Comparison of ENCODE assay signal across 10 mouse cellular contexts in genomic region chr7:121258826-121259496, GRCm38 (mm10).
A peak's percentile ranks its signal among the peaks of the same experiment; 100 is the strongest.
DNase-seq lines count a peak whose midpoint lies in the region; ATAC-seq and TF ChIP-seq lines count a peak whose summit lies in the region.
"Had no signal": no experiment of that assay in that cellular context is flagged by ENCODE, and none has a peak within 500 bp of the region (broad histone marks: within the 10 kb centered on the region; RNA-seq: fewer than 3 reads in every experiment).

No protein-coding gene starts in this region.

- intact Hi-C loops in gastrocnemius, postnatal 36 days (cut with DNase I), result loop anchor here (2.0 kb wide), 1 partner anchor 382 kb away; no protein-coding TSS in a partner anchor

- no peak for ATAC-seq in kidney, embryonic 15.5 days (replicated peaks; ENCODE audit: low FRiP score)
- ATAC-seq in liver, embryonic 14.5 days (ENCODE audit: insufficient read depth), result no peak
- ATAC-seq in neural tube, embryonic 15.5 days (ENCODE audit: low FRiP score), result peak; percentile 51; the same call in 1 of the 2 replicates

- no peaks in the 10 kb centered on the region for H3K4me1 ChIP-seq in kidney, embryonic 15.5 days
- H3K4me1 ChIP-seq in ES-E14 (ENCODE audit: control insufficient read depth in 2 of 2, insufficient read depth in 2 of 2, low read length in 2 of 2, poor library complexity in 1 of 2), result no peaks in the 10 kb centered on the region
- H3K4me1 ChIP-seq in liver, embryonic 14.5 days (replicated peaks; ENCODE audit: control insufficient read depth in 2 of 2, insufficient read depth in 2 of 2, low read length in 1 of 2), result no peaks in the 10 kb centered on the region
- peaks cover 7% of the 10 kb centered on the region; the same call in 1 of the 2 replicates for H3K4me1 ChIP-seq in neural tube, embryonic 15.5 days
- H3K4me1 ChIP-seq: megakaryocyte, embryonic 14.5 days had no signal

- WGBS in kidney, embryonic 15.5 days, result 52% methylated on average over 12 of the region's 12 CpGs
- WGBS in liver, embryonic 14.5 days (ENCODE audit: insufficient replicate concordance), result 39% methylated on average over 12 of the region's 12 CpGs
- WGBS in neural tube, embryonic 15.5 days, result 44% methylated on average over 12 of the region's 12 CpGs

- peak; percentile 9 for DNase-seq in kidney, adult 18-20 months
- DNase-seq in ES-E14 (ENCODE audit: low read depth, low spot score), result peak; percentile 64
- DNase-seq in adrenal gland, postnatal 25 days, result peak; percentile 13
- peak; percentile 63 for DNase-seq in forelimb bud, embryonic 11.5 days (ENCODE audit: low read depth, low spot score)
- peak; percentile 1 to 12 (median 2) for DNase-seq in liver, embryonic 14.5 days (ENCODE audit: low read depth in 3 of 3, low spot score in 3 of 3)
- no peak for DNase-seq in gastrocnemius, postnatal 36 days

- H3K27ac ChIP-seq in kidney, embryonic 15.5 days, result no peak overlapping the region
- H3K27ac ChIP-seq in ES-E14 (ENCODE audit: insufficient read depth, low read depth, low read length, poor library complexity, severe bottlenecking), result no peak overlapping the region
- no peak overlapping the region for H3K27ac ChIP-seq in liver, embryonic 14.5 days
- H3K27ac ChIP-seq in neural tube, embryonic 15.5 days (replicated peaks), result peak overlapping the region; percentile 54

- H3K4me2 ChIP-seq in kidney, embryonic 15.5 days, result no peak overlapping the region
- no peak overlapping the region for H3K4me2 ChIP-seq in liver, embryonic 14.5 days (ENCODE audit: low read depth)
- no peak overlapping the region for H3K4me2 ChIP-seq in neural tube, embryonic 15.5 days

- H3K36me3 ChIP-seq in kidney, embryonic 15.5 days, result no peaks in the 10 kb centered on the region
- no peaks in the 10 kb centered on the region for H3K36me3 ChIP-seq in ES-E14 (ENCODE audit: control insufficient read depth, insufficient read depth, low read length, poor library complexity, severe bottlenecking)
- no peaks in the 10 kb centered on the region for H3K36me3 ChIP-seq in liver, embryonic 14.5 days (replicated peaks; ENCODE audit: control insufficient read depth, insufficient read depth, low read depth)
- H3K36me3 ChIP-seq in neural tube, embryonic 15.5 days, result no peaks in the 10 kb centered on the region

- no peak overlapping the region for H3K9ac ChIP-seq in kidney, embryonic 15.5 days
- H3K9ac ChIP-seq in ES-E14 (ENCODE audit: insufficient read depth, low read depth, low read length, poor library complexity, severe bottlenecking), result no peak overlapping the region
- no peak overlapping the region for H3K9ac ChIP-seq in liver, embryonic 14.5 days (replicated peaks)
- no peak overlapping the region for H3K9ac ChIP-seq in neural tube, embryonic 15.5 days (replicated peaks)

- in situ Hi-C loops in ES-E14 (cut with MboI; ENCODE audit: low sequenced_read_pairs in 2 of 2, unreplicated experiment in 2 of 2), result no loop called here

- TF ChIP-seq CTCF in liver, embryonic 14.5 days (IDR thresholded peaks at IDR 0.05; ENCODE audit: low read depth), result peak; percentile 81

- no peaks in the 10 kb centered on the region for H3K27me3 ChIP-seq in kidney, embryonic 15.5 days
- H3K27me3 ChIP-seq in liver, embryonic 14.5 days (ENCODE audit: control insufficient read depth, insufficient read depth, low read length), result no peaks in the 10 kb centered on the region
- H3K27me3 ChIP-seq in neural tube, embryonic 15.5 days (replicated peaks), result no peaks in the 10 kb centered on the region

- TF ChIP-seq EP300 in liver, embryonic 14.5 days (IDR thresholded peaks at IDR 0.05; ENCODE audit: low read depth), result no peak

- H3K4me3 ChIP-seq in kidney, embryonic 15.5 days (replicated peaks), result no peak overlapping the region
- 0 out of 4 replicates have a peak overlapping the region, but pooled peaks of 1 of the 2 experiments have one; percentile 4 for H3K4me3 ChIP-seq in ES-E14 (ENCODE audit: insufficient read depth in 1 of 2, low read depth in 1 of 2, low read length in 2 of 2, poor library complexity in 1 of 2, severe bottlenecking in 1 of 2)
- H3K4me3 ChIP-seq in liver, embryonic 14.5 days (ENCODE audit: insufficient read depth in 1 of 2, low read depth in 2 of 2, low read length in 2 of 2), result no peak overlapping the region
- H3K4me3 ChIP-seq in neural tube, embryonic 15.5 days (replicated peaks), result no peak overlapping the region
- H3K4me3 ChIP-seq: erythroblast, embryonic 14.5 days; megakaryocyte, embryonic 14.5 days had no signal

- no peaks in the 10 kb centered on the region for H3K9me3 ChIP-seq in kidney, embryonic 15.5 days (replicated peaks)
- H3K9me3 ChIP-seq in ES-E14 (ENCODE audit: control insufficient read depth, insufficient read depth, low read depth, low read length), result no peaks in the 10 kb centered on the region
- no peaks in the 10 kb centered on the region for H3K9me3 ChIP-seq in liver, embryonic 14.5 days (ENCODE audit: control insufficient read depth, low read length)
- no peaks in the 10 kb centered on the region for H3K9me3 ChIP-seq in neural tube, embryonic 15.5 days (replicated peaks)

TF ChIP-seq in ES-E14, 5 proteins besides CTCF, POLR2A, EP300 and RAD21:
- TF ChIP-seq MAFK (IDR thresholded peaks at IDR 0.05; ENCODE audit: insufficient read depth, low read depth, low read length), result no peak
- peak; percentile 76; the same call in 1 of the 2 replicates for TF ChIP-seq ZC3H11A (IDR thresholded peaks at IDR 0.05; ENCODE audit: borderline replicate concordance, low read depth, low read length)
- TF ChIP-seq HCFC1 (IDR thresholded peaks at IDR 0.05; ENCODE audit: borderline replicate concordance, insufficient read depth, low read length), result no peak

Comparison
In these comparisons a context has a peak if more than half of its experiments do, and no peak if none do; other contexts are left out.
1. DNase-seq: peak in kidney, adult 18-20 months (single experiment), ES-E14 (single experiment), adrenal gland, postnatal 25 days (single experiment), forelimb bud, embryonic 11.5 days (single experiment) and liver, embryonic 14.5 days (3 of 3); none in gastrocnemius, postnatal 36 days (0 of 2).